Mouse (Mus musculus) lung, adult 18-20 months (tissue): ENCODE measurements around the gene Svop.

Source experiments
- DNase-seq, 2 experiments: peaks; one replicate each; pipeline ENCODE4 v3.0.0; 2022; ENCODE audit warnings: mixed read lengths in 2 of 2

The Svop gene

DNA sequence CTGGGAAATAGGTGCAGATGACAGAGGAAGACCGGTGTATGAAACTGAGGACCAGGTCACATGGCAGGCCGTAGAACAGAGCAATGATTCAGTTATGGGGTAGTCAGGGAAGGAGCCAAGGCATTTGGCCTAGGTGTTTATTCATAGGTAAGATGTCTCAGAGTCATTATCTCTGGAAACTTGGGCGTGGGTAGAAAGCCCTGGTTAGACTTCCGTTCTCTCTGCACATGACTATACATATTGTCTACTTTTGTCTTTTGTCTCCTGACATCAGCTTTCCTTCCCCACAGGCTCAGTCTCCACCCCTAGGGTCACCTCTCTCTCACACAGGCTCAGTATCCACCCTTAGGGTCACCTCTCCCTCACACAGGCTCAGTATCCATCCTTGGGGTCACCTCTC lies 47.6 kb downstream of the Svop start:
- DNase-seq: no peak

DNA sequence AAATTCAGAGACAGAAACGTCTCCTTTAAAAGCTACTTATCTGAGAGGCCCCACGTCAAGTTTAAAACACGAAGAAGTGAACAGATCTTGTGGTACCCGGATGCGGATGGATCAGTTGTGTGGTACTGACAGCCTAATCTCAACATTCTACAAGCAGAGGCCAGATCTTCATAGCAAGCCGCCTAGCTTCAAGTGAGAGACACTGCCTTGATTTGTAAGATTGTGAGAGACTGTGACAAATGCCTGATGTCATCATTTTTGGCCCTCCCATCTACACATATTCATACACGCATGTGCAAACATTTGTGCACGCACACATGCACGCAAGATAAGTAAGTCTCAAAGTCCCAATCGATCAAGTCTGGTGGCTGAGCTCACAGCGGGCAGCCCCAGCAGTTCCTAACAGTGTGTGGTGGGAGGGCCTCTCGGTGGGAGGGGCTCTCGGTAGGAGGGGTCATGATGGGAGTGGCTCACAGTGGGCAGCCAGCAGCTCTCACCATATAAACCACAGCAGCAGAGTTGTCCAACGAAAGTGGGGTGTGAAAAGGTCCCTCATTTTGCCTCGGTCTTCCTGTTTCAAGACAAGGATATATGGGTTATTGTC lies 49.9 kb downstream of the Svop start:
- DNase-seq: peak; percentile 39 to 44

DNA sequence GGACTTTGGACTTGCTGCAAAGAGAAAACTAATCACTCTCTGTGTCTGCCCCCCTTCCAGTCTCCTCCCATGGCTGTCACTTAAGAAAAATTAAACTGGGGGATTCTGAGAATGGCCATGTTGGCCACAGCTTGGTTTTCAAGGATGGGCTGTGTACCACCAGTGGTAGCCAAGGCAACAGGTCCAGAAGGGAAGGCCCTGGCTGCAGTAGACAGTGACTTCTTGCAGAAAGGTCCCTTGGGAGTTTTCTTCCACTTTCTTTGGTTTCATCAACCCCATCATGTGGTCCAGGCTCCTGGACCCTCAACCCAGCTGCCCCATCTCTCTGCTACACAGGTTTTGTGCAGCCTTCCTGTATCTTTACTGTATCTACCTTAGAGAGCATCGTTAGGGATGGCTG lies 50.5 kb downstream of the Svop start:
- no peak for DNase-seq

DNA sequence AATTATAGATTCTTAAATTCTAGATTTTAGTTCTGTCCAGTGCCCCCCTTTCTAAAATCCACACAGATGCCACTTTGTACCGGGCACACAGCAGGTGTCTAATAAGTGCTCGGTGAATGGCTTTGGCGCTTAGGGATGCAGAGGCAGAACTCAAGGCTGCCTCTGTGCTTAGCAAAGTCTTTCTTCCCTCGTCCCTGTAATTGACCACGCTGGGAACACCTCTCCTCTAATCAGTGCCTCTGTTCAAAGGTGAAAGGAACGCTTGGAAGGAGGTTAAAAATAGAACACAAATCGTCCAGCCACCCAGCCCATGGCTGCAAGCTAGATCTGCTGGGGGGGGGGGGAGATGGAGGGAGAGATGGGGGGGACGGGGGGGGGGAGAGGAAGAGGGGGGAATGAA lies 50.9 kb downstream of the Svop start:
- no peak for DNase-seq

DNA sequence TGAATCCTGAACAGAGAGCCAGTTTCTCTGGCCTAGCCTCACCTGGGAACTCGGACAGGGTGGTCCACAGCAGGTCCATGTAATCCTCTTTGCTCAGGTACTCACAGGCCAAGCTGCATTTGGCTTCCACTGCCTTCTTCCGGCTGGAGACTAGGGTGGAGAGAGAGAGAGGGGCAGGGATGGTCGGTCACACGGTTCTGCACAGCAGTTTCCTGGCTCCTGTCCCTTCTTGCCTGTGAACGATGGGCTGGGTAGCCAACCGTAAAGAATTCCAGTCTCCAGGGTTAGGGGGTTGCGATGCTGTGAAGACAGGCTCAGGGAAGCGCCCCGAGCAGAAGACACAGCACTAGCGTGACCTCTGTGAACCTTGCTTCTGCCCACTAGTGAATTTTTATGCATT lies 56.3 kb downstream of the Svop start:
- no peak for DNase-seq

DNA sequence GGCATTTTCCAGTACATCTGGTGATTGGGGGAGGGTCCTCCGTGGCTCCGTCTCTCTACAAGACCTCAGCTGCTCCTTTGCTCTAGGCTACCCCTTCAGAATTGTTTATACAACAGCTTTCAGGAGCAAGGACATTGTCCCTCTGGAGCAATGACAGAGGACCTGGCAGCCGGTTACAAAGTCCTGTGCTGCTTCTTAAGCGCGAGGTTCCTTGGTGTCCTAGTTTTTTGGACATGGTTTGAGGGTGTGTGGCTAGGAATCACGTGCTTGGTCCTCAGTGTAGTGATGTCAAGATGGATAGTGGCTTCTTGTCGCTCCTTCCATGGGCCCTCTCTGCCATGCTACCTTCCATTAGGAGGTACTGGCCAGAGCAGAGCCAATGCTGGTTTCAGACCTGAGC lies 57.0 kb downstream of the Svop start:
- DNase-seq: no peak

DNA sequence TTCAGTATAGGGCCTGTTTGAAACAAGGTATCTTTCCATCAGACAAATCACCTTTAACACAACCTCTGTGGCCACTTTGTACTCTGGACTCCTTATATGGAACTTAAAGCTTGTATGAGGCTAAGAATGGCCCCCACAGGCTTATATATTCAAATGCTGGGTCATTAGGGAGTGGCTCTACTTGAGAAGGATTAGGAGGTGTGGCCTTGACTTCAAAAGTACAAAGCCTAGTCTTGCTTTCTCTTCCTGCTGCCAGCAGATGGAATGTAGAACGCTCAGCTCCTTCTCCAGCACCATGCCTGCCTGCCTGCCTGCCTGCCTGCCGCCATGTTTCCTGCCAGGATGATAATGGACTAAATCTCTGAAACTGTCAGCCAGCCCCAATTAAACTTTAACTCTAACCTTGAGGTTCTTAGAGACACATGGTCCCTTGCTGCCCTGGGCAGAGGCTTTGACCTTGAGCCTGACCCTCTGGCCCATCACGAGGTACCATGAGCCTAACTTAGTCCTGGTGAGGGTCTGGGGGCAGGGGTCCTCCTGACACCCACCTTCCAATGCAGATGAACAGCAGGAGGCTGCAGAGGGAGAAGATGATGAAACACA lies 59.1 kb downstream of the Svop start:
- DNase-seq: no peak

DNA sequence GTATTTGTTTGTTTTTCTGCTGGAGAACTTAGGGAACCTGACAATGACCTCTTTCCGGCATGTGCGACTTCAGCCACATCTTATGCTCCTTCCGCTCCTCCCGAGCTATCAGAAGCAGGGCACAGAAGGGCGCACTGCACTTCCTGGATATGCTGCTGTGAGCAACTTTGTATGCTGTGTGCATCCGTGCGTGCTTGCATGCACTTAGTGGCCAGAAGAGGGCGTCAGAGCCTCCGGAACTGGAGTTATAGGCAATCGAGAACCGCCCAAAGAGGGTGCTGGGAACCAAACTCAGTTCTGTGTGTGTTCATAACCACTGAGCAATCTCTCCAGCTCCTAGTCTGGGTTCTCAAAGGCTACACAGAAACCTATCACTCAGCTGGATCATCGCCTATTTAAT lies 60.7 kb downstream of the Svop start:
- no peak for DNase-seq

DNA sequence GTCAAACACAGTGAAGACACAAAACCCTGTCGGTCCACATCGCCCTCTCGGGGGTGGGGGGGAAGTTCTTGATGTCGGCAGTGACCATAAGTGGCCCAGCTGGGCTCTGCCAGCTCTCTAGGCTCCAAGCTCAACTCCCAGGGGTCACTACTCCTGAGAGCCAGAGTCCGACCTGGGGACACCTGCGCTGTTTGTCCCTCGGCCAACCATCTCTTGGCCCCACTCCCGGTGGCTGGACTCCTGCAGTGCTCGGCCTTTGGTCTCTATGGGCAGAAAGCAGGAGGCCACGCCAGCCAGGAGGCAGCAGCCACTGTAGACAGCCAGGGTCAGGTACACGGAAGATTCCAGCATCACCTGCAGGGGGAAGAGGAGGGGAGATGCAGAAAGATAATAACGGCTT lies 63.3 kb downstream of the Svop start:
- DNase-seq: no peak

DNA sequence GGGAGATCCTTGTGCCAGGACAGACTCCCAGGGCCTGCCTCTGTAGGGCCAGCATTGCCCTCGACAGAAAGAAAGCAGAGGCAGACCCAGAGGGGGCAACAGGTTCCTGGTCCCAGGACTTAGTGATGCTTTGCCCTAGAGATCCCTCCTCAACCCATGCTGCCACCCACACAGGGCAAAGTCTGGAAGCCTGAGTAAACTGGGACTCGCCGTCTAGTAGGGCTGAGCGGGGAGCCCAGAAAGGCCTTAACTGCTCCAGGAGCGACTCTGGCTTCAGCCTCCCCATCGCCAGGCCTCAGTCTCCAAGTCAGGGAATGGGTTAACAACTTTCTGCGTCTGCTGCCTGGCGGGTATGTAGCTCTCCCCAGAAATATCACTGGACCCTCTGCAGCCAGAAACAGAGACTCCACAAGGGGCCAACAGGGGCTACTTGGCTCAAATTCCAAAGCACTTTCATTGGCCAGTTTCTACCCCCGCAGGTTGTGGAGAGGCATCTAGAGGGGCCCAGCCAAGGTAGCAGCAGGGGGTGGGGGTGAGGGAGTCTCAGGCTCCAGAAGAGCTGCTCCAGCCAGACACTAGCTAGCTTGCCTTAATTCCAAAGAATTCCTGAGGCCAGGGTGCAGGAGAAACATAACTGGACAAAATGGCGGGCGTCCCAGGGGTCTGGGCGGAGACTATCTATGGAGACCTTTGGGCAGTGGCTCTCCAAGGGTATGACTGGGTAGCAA lies 64.0 kb downstream of the Svop start:
- DNase-seq: no peak

DNA sequence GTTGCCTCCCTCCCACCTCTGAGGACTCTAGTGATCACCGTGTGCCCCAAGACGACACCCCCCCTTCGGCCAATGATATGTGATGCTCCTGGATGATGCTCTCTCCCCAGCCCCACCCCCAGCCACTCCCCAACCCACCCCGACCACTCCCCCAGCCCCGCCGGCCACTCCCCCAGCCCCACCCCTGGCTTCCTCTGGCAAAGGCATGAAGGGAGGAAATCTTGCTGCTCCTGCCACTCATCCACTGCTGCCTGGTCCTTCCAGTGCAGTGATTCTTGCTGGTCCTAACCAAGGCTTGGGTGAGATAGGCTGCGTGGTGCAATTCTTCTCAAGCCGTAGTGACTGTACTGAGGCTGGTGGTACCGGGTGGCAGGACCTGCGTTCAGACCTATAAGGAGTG lies 66.5 kb downstream of the Svop start:
- no peak for DNase-seq

DNA sequence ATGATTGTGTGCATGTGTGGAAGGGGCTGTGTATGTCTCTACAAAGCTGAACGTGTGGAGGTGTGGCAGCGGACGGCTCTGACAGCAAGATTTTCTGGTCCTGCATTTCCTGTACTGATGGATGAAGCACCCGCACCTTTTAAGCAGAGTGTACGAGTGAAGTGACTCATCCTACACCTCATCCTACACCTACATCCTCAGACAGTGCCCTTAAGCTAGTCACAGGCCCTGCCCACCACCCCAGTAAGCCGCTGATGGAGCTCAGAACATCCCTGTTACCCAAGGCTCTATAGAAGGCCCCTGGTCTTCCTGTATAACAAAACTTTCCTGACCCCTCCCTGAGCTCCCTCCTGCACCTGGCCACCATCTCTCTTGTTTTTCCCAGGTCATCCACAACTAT lies 67.0 kb downstream of the Svop start:
- DNase-seq: no peak

DNA sequence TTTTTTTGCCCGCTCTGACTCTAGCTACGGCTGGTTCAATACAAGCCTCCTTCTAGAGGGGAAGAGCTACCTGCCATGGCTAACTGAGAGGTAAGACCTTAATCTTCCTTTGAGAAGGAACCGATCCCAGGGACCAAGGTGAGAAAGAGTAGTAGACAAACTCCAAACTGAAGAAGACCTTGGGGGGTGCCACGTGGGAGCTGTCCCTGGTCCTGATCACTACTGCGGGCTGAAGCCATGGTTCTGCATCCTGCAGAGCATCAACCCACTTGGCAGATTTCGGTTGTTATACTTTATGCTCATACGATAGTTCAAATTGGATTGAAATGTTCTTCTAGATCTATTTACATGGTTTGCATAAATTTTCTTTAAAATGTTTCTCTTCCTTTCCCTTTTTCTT lies 76.2 kb downstream of the Svop start:
- no peak for DNase-seq

DNA sequence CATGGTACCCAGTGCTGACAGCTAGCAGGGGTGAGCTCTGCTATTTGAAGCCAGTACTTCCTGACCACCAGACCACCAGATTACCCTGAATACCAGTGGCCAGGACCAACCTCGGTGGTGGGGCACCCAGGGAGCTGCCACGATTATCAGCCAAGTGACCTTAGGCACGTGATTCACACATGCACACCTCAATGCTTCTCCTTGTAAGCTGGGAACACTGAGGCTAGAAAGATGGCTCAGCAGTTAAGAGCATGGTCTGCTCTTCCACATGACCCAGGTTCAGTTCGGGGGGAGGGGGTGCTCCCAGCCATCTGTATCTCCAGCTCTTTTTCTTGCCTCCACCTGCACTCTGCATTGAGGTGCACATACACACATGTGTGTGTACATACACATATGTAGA lies 82.3 kb downstream of the Svop start:
- DNase-seq: no peak

DNA sequence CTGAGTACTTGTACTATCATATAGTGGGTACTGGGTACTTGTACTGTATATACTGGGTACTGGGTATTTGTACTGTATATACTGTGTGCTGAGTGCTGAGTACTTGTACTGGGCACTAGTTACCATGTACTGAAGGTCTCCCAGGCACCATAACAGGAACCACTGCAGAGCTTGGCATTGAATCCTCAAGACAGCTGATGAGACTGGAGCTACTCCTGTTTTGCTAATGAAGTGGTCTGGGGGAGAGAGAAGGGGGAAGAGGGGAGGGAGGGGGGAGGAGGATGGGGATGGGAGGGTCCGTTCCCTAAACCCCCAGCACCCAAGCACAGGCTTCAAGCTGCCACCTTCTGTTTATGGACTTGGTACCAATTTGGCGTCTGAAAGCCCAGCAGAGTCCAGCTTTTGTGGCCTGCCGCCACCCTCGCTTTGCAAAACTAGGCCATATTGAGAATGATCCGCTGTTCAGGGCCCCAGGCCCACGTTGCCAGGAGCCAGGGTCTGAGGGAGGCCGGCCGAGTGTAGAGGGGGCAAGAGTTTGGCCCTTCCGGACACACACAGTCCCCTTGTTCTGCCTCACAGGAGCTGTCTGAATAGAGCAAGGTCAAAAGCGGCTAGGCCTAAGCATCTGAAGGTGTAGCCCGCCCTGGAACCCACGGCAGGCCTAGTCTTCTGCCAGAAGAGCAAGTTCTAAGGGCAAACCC lies 83.5 kb downstream of the Svop start:
- no peak for DNase-seq

DNA sequence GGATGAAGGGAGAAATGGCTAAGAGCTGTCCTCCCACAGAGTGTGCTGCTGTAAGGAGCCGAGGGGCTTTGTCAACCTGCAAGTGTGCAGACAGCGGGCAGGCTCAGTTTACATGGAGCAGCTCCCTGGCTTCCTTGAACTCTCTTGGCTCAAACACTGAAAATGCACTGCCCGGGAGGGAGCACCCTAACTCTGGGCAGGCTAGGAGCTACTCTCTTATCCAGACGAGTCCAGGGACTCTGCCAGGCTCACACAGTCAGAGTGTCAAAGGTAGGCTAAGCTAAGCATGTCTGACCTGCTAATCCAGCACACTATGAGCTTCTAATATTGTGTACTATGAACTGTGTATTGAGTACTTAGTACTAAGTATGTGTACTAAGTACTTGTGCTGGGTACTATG lies 84.4 kb downstream of the Svop start:
- no peak for DNase-seq

DNA sequence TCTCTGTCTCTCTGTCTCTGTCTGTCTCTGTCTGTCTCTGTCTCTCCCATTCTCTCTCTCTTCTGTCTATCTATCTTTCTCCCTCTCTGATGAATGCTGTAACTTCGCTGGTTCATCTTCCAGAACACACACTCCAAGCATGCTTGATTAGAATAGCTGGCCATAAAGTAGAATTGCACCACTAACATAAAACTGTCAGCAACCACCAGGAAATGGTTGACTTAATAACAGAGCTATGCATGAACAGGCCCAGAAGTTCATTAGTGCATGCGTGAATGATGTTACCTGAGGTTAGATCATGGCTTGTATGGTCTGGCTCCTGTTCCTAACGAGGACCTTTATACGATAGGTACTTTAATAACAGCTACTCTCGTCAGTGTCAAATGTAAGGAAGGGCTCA lies 86.3 kb downstream of the Svop start:
- no peak for DNase-seq

DNA sequence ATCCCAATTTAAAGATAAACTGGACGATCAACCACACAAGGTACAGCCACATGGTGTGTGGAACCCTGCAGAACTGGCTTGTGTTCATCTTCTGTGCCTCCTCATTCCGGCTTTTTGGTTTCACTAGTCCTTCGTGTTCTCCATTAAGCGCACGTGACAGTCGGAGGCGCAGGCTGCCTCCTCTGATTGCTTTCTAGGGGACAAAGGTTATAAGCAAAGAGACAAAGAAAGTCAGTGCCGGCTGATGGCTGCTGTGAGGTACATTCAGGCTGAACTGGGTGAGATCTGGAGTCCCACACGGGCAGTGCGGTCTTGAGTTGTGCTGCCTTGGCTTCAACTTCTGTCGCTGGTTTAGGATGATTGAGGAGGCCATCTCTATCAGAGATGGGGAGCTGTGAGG lies 86.8 kb downstream of the Svop start:
- DNase-seq: no peak

DNA sequence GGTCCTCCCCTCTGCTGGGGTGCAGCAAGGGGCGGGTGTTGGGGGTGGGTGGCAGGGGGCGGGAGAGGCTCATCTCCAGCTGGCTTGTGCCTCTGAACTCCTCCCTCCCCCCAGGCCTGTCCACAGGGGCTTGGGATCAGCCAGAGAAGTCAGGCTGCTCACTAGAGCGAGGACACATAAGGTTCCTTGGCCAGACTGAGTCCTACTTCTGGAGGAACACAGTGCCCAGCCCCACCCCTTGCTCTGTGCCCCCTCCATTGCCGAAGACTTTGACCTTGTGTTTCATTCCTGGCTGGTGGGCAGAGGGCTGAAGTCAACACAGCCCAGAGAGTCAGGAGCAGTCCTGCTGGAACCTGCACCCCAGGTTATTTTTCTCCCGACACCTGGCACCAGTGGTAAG lies 87.8 kb downstream of the Svop start, which contains the start of gene Dao:
Gene Dao (plus strand): TSS at position 162 of the 400 bp plus-strand sequence.
- no peak for DNase-seq

DNA sequence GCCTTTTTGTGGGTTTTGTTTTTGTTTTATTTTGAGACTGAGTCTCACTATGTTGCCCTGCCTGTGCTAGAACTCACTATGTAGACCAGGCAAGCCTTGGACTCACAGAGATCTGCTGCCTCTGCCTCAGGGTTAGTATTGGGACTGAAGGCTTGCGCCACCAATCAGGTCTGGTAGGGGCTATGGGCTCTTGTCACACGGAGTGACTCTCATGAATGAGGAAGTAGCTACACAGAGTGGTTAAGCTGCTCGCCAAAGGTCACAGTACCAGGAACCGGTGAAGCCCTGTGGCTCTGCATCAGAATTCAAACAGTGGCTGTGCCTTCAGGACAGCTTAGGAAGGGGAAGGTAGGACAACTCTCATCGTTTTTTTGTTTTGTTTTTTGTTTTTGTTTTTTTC lies 92.0 kb downstream of the Svop start:
- peak; percentile 74 to 77 for DNase-seq

DNA sequence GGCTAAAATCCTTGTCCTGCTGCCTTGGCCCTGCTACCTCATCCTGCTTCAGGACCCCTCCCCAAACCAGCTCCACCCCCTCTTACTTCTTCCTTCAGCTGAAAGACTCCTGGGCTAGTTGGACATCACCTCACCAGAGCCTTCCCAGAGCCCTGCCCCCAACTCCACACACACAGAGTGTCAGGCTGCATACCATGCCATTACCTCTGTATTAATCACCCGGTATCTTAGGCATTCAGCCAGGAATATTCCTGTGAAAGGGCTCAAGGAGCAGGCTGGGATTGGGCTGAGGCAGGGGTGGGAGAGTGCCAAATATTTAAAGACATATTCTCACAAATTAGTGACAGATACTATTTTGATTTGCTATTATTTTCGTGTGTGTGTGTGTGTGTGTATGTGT lies 94.9 kb downstream of the Svop start:
- no peak for DNase-seq

DNA sequence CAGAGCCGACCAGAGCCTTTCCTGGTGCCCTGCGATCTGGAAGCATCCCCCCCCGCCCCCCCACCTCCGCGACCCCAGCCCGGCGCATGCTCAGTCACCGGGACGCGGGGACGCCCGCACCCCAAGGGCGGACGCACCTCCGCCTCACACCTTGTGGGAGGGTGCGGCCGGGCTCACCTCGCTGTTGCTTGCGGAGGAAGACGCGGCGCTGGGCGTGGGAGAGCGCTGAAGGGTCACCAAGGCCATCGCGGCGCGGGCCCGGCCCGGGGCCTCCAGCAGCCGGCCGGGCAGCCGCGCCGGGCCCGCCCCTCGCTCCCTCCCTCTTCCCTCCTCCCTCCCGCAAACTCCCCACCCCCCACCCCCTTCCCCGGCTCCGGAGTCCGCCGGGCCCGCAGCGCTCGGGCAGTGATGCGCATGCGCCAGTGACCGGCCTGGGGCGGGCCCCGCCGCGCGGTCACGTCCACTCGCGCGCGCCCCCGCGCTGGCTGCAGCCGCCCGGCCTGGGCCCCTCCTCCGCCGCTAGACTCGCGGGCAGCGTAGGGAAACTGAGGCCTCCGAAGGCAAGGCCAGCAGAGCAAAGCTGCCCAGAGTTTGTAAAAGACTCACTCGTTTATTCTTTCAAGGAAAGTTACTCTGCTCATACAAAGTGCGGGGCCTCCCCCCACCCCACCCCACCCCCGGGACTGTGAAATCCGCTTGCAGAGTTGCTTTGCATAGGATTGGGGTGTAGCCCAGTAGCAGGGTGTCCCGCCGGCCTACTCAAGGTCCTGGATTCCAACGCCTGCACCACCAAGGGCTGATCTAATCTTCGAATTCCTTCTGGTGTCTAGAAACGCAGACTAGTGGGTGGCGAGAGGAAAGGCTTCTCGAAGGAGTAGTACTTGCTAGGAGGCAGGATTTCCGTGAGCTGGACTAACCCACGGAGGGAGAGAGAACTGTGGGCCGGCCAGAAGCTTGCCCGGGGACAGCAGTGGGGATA lies 97.6 kb downstream of the Svop start, which contains the start of gene Ssh1:
Gene Ssh1 (minus strand): TSS at position 408 of the 979 bp plus-strand sequence.
- DNase-seq: peak; percentile 85 to 89
